Mouse (Mus musculus): ENCODE measurements at regions not wholly inside any gene's neighbourhood (a gene's known extent, or its start where the extent isn't known, plus 50 kb on each side); places are given as distances from the start of the nearest gene placed in this dataset.

DNA sequence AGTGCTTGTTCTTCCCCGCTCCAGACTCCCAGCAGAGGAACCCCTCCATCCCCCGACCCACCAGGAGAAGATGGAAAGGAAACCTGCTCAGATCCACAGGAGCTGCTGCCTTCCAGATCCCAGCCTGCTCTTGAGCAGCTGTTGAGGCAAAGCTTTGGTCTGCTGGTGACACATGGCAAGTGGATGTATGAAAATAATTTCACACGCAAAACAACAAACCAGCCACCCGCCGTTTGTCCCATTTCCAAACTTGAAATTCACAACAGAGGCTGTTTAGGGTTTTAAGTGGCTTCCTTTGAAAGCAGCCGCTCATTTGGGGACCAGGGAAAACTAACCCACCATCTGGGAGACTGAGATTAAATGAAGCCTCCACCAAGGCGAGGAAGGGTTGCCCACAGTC is 220.8 kb upstream of the Zdhhc25 start:
- TF ChIP-seq POU5F1 (IDR thresholded peaks at IDR 0.05; ENCODE audit: borderline replicate concordance, low read length) (no peak), CTCF (conservative IDR thresholded peaks at IDR 0.05; ENCODE audit: low read length) (no peak), NANOG (IDR thresholded peaks at IDR 0.05; ENCODE audit: borderline replicate concordance, low read length) (no peak)
